Mouse (Mus musculus) heart, embryonic 11.5 days (tissue): ENCODE results near the gene Pola1. TPM values are rescaled to one million over a fixed set of nuclear protein-coding genes. Genes with fewer than 3 reads are reported as not detected.
A peak's percentile ranks its signal among the peaks of the same experiment; 100 is the strongest.

Source experiments
- ATAC-seq: fragments of 200-750 bp; cut with Nextera tagmentation; replicated peaks from 2 replicates; pipeline ENCODE4 v1.8.0; 2017; ENCODE audit warnings: moderate library complexity; ENCODE audit not compliant: insufficient number of reproducible peaks, low FRiP score, low TSS enrichment
- H3K27ac ChIP-seq: fragments of 300-500 bp; sonication (generic); 2 replicates; pipeline ENCODE4 v1.5.1; 2014; ENCODE audit warnings: mild to moderate bottlenecking, low read depth, low read length
- H3K27me3 ChIP-seq: fragments of 300-500 bp; sonication (generic); 2 replicates; pipeline ENCODE4 v1.6.1; 2014; ENCODE audit warnings: mild to moderate bottlenecking, low read length, mixed read lengths; ENCODE audit not compliant: control insufficient read depth, insufficient read depth
- H3K36me3 ChIP-seq: fragments of 300-500 bp; sonication (generic); 2 replicates; pipeline ENCODE4 v1.6.1; 2014; ENCODE audit warnings: mild to moderate bottlenecking, low read length, moderate library complexity, mixed read lengths; ENCODE audit not compliant: control insufficient read depth, insufficient read depth
- H3K4me1 ChIP-seq: fragments of 300-500 bp; sonication (generic); 2 replicates; pipeline ENCODE4 v1.6.1; 2014; ENCODE audit warnings: low read length; ENCODE audit not compliant: control insufficient read depth, insufficient read depth
- H3K4me2 ChIP-seq: fragments of 300-500 bp; sonication (generic); 2 replicates; pipeline ENCODE4 v1.6.1; 2014; ENCODE audit warnings: mild to moderate bottlenecking, moderate library complexity
- H3K4me3 ChIP-seq: fragments of 300-500 bp; sonication (generic); 2 replicates; pipeline ENCODE4 v1.5.1; 2014; ENCODE audit warnings: low read depth, low read length
- H3K9ac ChIP-seq: fragments of 300-500 bp; sonication (generic); 2 replicates; pipeline ENCODE4 v1.6.1; 2014; ENCODE audit warnings: mild to moderate bottlenecking, low read depth, low read length, moderate library complexity
- H3K9me3 ChIP-seq: fragments of 300-500 bp; sonication (generic); replicated peaks from 2 replicates; pipeline ENCODE4 v1.6.1; 2016; ENCODE audit warnings: low read length; ENCODE audit not compliant: control insufficient read depth
- WGBS: fragments of 180-500 bp; shearing (Covaris S2); extraction: QIAGEN DNeasy Blood & Tissue Kit; methylation state at CpG from one replicate; pipeline ENCODE4 v1.1.7; 2014; ENCODE audit not compliant: insufficient replicate concordance; 5-methylcytosine and 5-hydroxymethylcytosine counted together
- polyA plus RNA-seq: library from polyadenylated mRNA; unstranded; fragments of >200 nt; fragmentation: Nextera tagmentation; extraction: Ambion mirVana; gene quantifications from 2 replicates; pipeline ENCODE4 v1.2.1, GENCODE M21; 2014

Gene Pola1
- polyA plus RNA-seq, 1 experiment from 2014 or later: 13.7 TPM

GRCm38 (mm10) chrX:93289076-93289475 lies 342.9 kb downstream of the Pola1 start:
- Histone ChIP-seq H3K9me3 (no peaks in the 10 kb centered on the region), H3K27me3 (peaks cover 86% of the 10 kb centered on the region), H3K4me1 (no peaks in the 10 kb centered on the region), H3K36me3 (no peaks in the 10 kb centered on the region), H3K27ac (no peak overlapping the region), H3K4me3 (peak overlapping the region; percentile 43), H3K4me2 (peak overlapping the region; percentile 78), H3K9ac (no peak overlapping the region)
- ATAC-seq: no peak
- WGBS: 9% methylated on average over 22 of the region's 37 CpGs

DNA sequence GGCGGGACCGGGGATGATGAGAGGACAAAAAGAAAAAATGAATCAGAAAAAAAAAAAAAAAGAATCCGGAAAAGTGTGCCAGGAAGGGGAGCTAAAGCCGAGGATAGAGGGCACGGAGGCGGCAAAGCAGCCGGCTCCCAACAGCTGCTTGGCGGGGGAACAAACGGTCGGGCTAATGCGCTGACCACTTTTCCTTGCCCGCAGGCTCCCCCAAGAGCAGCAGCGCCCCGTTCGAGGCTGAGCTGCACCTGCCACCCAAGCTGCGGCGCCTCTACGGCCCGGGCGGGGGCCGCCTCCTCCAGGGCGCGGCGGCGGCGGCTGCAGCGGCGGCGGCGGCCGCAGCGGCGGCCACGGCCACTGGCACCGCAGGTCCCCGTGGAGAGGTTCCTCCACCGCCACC lies 343.6 kb downstream of the Pola1 start:
- H3K4me2 ChIP-seq: peak overlapping the region; percentile 78
- ATAC-seq: no peak
- no peak overlapping the region for H3K27ac ChIP-seq
- WGBS: 14% methylated on average over 25 of the region's 37 CpGs
- H3K27me3 ChIP-seq: peaks cover 79% of the 10 kb centered on the region
- peak overlapping the region; percentile 43 for H3K4me3 ChIP-seq
- H3K9ac ChIP-seq: no peak overlapping the region
- no peaks in the 10 kb centered on the region for H3K4me1 ChIP-seq
- no peaks in the 10 kb centered on the region for H3K36me3 ChIP-seq
- H3K9me3 ChIP-seq: no peaks in the 10 kb centered on the region

- ATAC-seq: peak; percentile 77
- Histone ChIP-seq H3K4me2 (peak within 1 kb of the TSS; percentile 27), H3K27me3 (peaks cover 70% of the 10 kb centered on the region), H3K9ac (no peak within 1 kb of the TSS), H3K9me3 (no peaks in the 10 kb centered on the region), H3K27ac (no peak within 1 kb of the TSS), H3K36me3 (no peaks in the 10 kb centered on the region), H3K4me1 (no peaks in the 10 kb centered on the region), H3K4me3 (peak within 1 kb of the TSS; percentile 10; the same call in 1 of the 2 replicates)
- WGBS: 11% methylated on average over 31 of the region's 31 CpGs
Measured at GRCm38 (mm10) chrX:93286291-93286893, 345.6 kb downstream of the Pola1 start, which contains the start of gene Arx. Gene Arx, plus strand, starts transcription at chrX:93286445.

DNA sequence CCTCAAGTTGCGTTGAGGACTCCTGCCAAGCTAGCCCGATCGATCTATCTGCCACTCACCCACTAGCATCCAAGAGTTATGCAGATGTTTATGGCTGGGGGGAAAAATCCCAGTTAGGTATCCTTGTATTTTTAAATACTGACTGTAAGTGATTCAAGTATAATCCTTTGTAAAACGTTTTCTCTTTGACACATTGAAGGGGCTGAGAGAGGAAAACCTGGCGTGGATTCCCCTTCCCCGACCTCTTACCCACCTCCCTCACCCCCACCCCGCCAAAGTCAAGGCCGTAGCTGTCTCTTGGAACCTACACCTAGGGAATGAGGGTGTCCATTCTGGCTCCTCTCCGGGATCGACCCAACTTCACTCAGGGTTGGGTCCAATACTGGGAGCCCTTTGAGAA lies 346.9 kb downstream of the Pola1 start:
- no peaks in the 10 kb centered on the region for H3K9me3 ChIP-seq
- no peak overlapping the region for H3K4me2 ChIP-seq
- H3K27ac ChIP-seq: no peak overlapping the region
- peaks cover 61% of the 10 kb centered on the region for H3K27me3 ChIP-seq
- 20% methylated on average over 10 of the region's 10 CpGs for WGBS
- no peaks in the 10 kb centered on the region for H3K36me3 ChIP-seq
- no peak for ATAC-seq
- H3K9ac ChIP-seq: no peak overlapping the region
- H3K4me3 ChIP-seq: no peak overlapping the region
- no peaks in the 10 kb centered on the region for H3K4me1 ChIP-seq

- Histone ChIP-seq H3K27me3 (peaks cover 38% of the 10 kb centered on the region), H3K4me1 (no peaks in the 10 kb centered on the region), H3K9ac (no peak overlapping the region), H3K9me3 (no peaks in the 10 kb centered on the region), H3K36me3 (no peaks in the 10 kb centered on the region), H3K4me2 (peak overlapping the region; percentile 46), H3K4me3 (peak overlapping the region; percentile 14; the same call in 1 of the 2 replicates), H3K27ac (no peak overlapping the region)
- ATAC-seq: no peak
- 11% methylated on average over 5 of the region's 5 CpGs for WGBS
Measured at GRCm38 (mm10) chrX:93281756-93282155, 350.2 kb downstream of the Pola1 start.

DNA sequence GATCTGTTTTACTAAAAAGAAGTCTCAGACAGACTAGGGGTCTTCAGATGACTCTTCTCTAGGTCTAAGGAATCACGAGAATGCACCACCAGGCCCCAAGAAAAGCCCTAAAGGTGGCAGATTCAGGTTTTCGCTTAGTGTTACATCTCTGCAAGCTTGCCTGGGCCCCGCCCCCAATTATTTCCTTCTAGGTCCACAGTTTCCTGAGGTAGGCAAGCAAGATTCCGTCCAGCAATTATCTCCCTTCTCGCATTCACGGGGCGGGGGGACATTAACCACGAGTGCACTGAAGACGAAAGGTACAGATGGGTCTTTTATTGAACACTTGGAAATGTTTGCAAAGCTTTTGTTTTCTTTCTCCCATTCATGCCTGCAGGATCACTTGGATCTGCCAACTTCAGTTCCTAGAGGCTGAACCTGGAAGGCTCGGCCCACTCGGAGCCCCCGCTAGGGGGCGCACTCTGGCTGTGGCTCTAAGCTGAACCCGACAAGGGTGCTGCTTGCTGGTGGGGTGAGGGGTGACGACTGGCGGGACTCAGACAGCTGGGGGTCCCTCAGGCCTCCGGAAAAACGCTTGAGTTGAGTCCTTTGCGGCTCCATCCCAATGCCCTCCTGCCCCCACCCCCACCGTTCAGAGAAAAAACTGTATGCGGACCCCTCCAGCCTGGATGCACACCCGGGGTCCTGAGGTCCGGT lies 350.8 kb downstream of the Pola1 start:
- WGBS: 17% methylated on average over 23 of the region's 23 CpGs
- ATAC-seq: no peak
- Histone ChIP-seq H3K4me2 (peak overlapping the region; percentile 46), H3K4me1 (no peaks in the 10 kb centered on the region), H3K4me3 (peak overlapping the region; percentile 14; the same call in 1 of the 2 replicates), H3K27ac (no peak overlapping the region), H3K9me3 (no peaks in the 10 kb centered on the region), H3K36me3 (no peaks in the 10 kb centered on the region), H3K27me3 (peaks cover 32% of the 10 kb centered on the region), H3K9ac (no peak overlapping the region)

DNA sequence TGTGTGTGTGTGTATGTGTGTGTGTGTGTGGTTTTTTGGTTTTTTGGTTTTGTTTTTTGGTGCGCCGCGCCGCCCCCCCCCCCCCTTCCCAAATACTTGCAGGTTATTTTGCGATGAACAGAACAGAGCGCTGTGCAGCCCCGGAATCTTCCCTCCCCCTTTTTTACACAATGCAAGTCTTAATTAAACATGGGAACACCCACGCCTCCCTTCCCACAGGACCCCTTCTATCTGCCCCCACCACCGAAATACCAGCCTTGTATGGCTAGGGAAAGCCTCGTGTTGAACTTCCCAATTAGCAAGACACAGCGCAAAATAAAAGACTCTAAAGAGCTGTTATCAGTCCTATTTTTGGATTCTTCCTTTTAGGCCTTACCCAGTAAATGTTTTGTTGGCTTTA lies 352.0 kb downstream of the Pola1 start:
- no peak for ATAC-seq
- Histone ChIP-seq H3K4me3 (no peak overlapping the region), H3K9ac (no peak overlapping the region), H3K9me3 (no peaks in the 10 kb centered on the region), H3K36me3 (no peaks in the 10 kb centered on the region), H3K4me2 (no peak overlapping the region), H3K27me3 (peaks cover 21% of the 10 kb centered on the region; the same call in 1 of the 2 replicates), H3K27ac (no peak overlapping the region), H3K4me1 (no peaks in the 10 kb centered on the region)
- WGBS: 38% methylated on average over 4 of the region's 11 CpGs

DNA sequence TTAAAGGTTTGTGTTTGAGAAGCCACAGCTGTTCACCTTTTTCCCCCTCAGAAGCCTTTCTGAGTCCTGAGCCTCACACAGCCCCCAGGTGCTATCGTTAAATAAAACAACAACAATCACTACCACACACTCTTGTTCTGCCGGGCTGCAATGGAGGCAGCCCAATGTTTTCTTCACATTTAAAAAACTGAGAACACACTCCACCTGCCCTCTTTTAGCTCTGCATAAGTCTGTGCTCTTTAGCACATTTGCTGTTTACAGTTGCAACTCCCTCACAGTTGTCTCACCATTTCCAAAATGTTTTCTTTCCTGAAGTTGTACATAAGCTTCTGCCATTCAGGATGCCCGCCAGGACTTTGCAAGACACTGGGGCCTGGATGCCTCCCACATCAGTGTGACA lies 356.3 kb downstream of the Pola1 start:
- 36% methylated on average over 3 of the region's 3 CpGs for WGBS
- no peak for ATAC-seq
- Histone ChIP-seq H3K36me3 (no peaks in the 10 kb centered on the region), H3K27ac (no peak overlapping the region), H3K4me2 (no peak overlapping the region), H3K27me3 (peaks cover 4% of the 10 kb centered on the region; the same call in 1 of the 2 replicates), H3K4me1 (no peaks in the 10 kb centered on the region), H3K4me3 (no peak overlapping the region), H3K9ac (no peak overlapping the region), H3K9me3 (no peaks in the 10 kb centered on the region)
